Mouse (Mus musculus): ENCODE results near the gene Klhl12. TPM values are rescaled to one million over a fixed set of nuclear protein-coding genes. Genes with fewer than 3 reads are reported as not detected.
"Not testable (repeated sequence)": the region's sequence is repeated elsewhere in the genome, so short reads cannot be mapped to it uniquely, and the experiment has no call there.

The Klhl12 gene
- total and polyA plus RNA-seq, 2 experiments from 2014 or later = 26.4 to 35.3 TPM

- Histone ChIP-seq H3K36me3 (ENCODE audit: insufficient read depth, low read length) (peaks cover 54% of the 10 kb centered on the region), H3K4me3 (ENCODE audit: low read depth, low read length) (no peak overlapping the region), H3K27me3 (ENCODE audit: insufficient read depth, low read length) (no peaks in the 10 kb centered on the region), H3K4me1 (ENCODE audit: insufficient read depth, low read length) (0 out of 2 replicates have a peak, but pooled peaks cover 3% of the 10 kb centered on the region), H3K9me3 (ENCODE audit: low read length) (no peaks in the 10 kb centered on the region), H3K27ac (ENCODE audit: low read depth, low read length) (no peak overlapping the region), H3K4me2 (ENCODE audit: low read depth, low read length, poor library complexity, severe bottlenecking) (no peak overlapping the region), H3K9ac (replicated peaks; ENCODE audit: low read length, poor library complexity, severe bottlenecking) (no peak overlapping the region)
- 78% methylated on average over 10 of the region's 10 CpGs for WGBS
- DNase-seq (ENCODE audit: low spot score) (no peak), ATAC-seq (ENCODE audit: low FRiP score) (no peak)
- no peak for TF ChIP-seq CTCF (IDR thresholded peaks at IDR 0.05)
These were observed 31.4 kb upstream of the Klhl12 start for GRCm38 (mm10) chr1:134423911-134424310.

DNA sequence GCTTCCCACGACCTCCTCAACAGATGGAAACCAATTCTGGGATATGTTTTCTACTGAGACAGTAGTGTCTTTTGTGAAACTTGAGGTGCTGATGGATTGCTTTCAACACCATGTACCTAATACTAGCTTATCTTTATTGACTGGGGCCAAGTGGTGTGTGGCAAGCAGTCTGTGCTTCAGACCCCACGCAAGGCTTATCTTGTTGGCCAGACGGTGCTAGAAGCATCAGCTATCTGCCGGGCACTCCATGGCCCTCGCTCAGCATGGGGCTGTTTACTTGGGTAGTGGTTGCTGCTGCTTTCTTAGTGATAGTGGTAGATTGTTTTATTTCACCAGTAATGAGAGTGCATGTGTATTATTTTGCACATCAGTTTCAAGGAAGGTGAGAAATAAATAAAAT lies 29.0 kb upstream of the Klhl12 start:
- H3K4me2 ChIP-seq (ENCODE audit: low read depth, low read length, poor library complexity, severe bottlenecking) = no peak overlapping the region
- H3K9me3 ChIP-seq (ENCODE audit: low read length) = no peaks in the 10 kb centered on the region
- H3K27me3 ChIP-seq (ENCODE audit: insufficient read depth, low read length) = no peaks in the 10 kb centered on the region
- no peaks in the 10 kb centered on the region for H3K4me1 ChIP-seq (ENCODE audit: insufficient read depth, low read length)
- no peak overlapping the region for H3K9ac ChIP-seq (replicated peaks; ENCODE audit: low read length, poor library complexity, severe bottlenecking)
- WGBS = 90% methylated on average over 5 of the region's 5 CpGs
- H3K36me3 ChIP-seq (ENCODE audit: insufficient read depth, low read length) = peaks cover 70% of the 10 kb centered on the region
- DNase-seq (ENCODE audit: low spot score) (no peak), ATAC-seq (ENCODE audit: low FRiP score) (no peak)
- no peak for TF ChIP-seq CTCF (IDR thresholded peaks at IDR 0.05)
- no peak overlapping the region for H3K27ac ChIP-seq (ENCODE audit: low read depth, low read length)
- H3K4me3 ChIP-seq (ENCODE audit: low read depth, low read length) = no peak overlapping the region

DNA sequence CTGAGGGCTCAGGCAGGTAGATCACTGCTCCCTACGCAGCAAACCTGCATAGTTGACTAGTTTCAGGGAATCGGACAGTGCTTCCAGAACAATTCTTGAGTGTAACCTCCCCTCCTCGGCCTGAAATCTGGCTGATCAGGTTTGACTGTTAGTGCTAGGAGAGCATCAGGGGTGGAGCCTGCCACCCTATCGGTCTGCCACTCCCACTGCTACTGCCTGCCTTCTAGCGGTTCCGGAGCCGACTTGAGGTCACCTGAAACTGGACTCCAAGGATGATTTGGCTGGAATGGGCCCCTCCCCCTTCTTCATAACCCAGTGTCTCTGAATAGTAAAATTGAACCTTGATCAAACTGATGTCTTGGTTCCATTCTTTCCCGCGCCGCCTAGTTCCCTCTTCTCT lies 22.3 kb upstream of the Klhl12 start:
- H3K27ac ChIP-seq (ENCODE audit: low read depth, low read length) = no peak overlapping the region
- ATAC-seq (ENCODE audit: low FRiP score) = no peak
- peaks cover 37% of the 10 kb centered on the region for H3K36me3 ChIP-seq (ENCODE audit: insufficient read depth, low read length)
- H3K9me3 ChIP-seq (ENCODE audit: low read length) = no peaks in the 10 kb centered on the region
- H3K9ac ChIP-seq (replicated peaks; ENCODE audit: low read length, poor library complexity, severe bottlenecking) = no peak overlapping the region
- H3K4me1 ChIP-seq (ENCODE audit: insufficient read depth, low read length) = no peaks in the 10 kb centered on the region
- TF ChIP-seq CTCF (IDR thresholded peaks at IDR 0.05) = no peak
- DNase-seq (ENCODE audit: low spot score) = no peak
- no peak overlapping the region for H3K4me2 ChIP-seq (ENCODE audit: low read depth, low read length, poor library complexity, severe bottlenecking)
- H3K4me3 ChIP-seq (ENCODE audit: low read depth, low read length) = no peak overlapping the region
- 93% methylated on average over 10 of the region's 10 CpGs for WGBS
- H3K27me3 ChIP-seq (ENCODE audit: insufficient read depth, low read length) = no peaks in the 10 kb centered on the region

DNA sequence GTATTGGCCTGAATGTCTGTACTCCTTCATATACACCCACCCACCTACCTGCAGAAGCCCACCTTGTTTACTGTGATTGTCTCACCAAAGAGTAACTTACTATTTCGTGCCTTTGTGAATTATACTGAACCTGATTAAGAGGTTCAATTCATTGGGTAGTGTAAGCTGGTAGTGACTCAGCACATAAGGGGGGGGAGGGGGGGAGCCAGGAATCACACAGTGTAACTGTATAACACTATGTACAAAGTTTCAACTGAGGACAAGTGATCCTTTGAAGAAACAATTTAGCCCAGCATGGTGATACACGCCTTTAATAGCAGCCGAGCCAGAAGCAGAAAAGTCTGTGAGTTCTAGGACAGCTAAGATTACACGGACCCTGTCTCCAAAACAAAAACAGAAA lies 21.9 kb upstream of the Klhl12 start:
- TF ChIP-seq CTCF (IDR thresholded peaks at IDR 0.05) = no peak
- Histone ChIP-seq H3K36me3 (ENCODE audit: insufficient read depth, low read length) (peaks cover 33% of the 10 kb centered on the region), H3K9me3 (ENCODE audit: low read length) (no peaks in the 10 kb centered on the region), H3K4me2 (ENCODE audit: low read depth, low read length, poor library complexity, severe bottlenecking) (no peak overlapping the region), H3K4me1 (ENCODE audit: insufficient read depth, low read length) (no peaks in the 10 kb centered on the region), H3K9ac (replicated peaks; ENCODE audit: low read length, poor library complexity, severe bottlenecking) (no peak overlapping the region), H3K4me3 (ENCODE audit: low read depth, low read length) (no peak overlapping the region), H3K27ac (ENCODE audit: low read depth, low read length) (no peak overlapping the region), H3K27me3 (ENCODE audit: insufficient read depth, low read length) (no peaks in the 10 kb centered on the region)
- ATAC-seq (ENCODE audit: low FRiP score) (no peak), DNase-seq (ENCODE audit: low spot score) (no peak)
- 93% methylated on average over 4 of the region's 4 CpGs for WGBS

- Histone ChIP-seq H3K27ac (ENCODE audit: low read depth, low read length) (no peak overlapping the region), H3K27me3 (ENCODE audit: insufficient read depth, low read length) (no peaks in the 10 kb centered on the region), H3K4me1 (ENCODE audit: insufficient read depth, low read length) (no peaks in the 10 kb centered on the region), H3K4me3 (ENCODE audit: low read depth, low read length) (no peak overlapping the region), H3K36me3 (ENCODE audit: insufficient read depth, low read length) (peaks cover 19% of the 10 kb centered on the region), H3K9me3 (ENCODE audit: low read length) (no peaks in the 10 kb centered on the region), H3K4me2 (ENCODE audit: low read depth, low read length, poor library complexity, severe bottlenecking) (no peak overlapping the region), H3K9ac (replicated peaks; ENCODE audit: low read length, poor library complexity, severe bottlenecking) (no peak overlapping the region)
- peak; percentile 49 for TF ChIP-seq CTCF (IDR thresholded peaks at IDR 0.05)
- ATAC-seq (ENCODE audit: low FRiP score) (no peak), DNase-seq (ENCODE audit: low spot score) (peak; percentile 22)
- 32% methylated on average over 4 of the region's 4 CpGs for WGBS
These were observed 19.9 kb upstream of the Klhl12 start for GRCm38 (mm10) chr1:134435414-134435813.

GRCm38 (mm10) chr1:134440437-134440836 lies 14.9 kb upstream of the Klhl12 start:
- H3K27ac ChIP-seq (ENCODE audit: low read depth, low read length) = no peak overlapping the region
- DNase-seq (ENCODE audit: low spot score) = no peak
- no peak for TF ChIP-seq CTCF (IDR thresholded peaks at IDR 0.05)
- H3K4me2 ChIP-seq (ENCODE audit: low read depth, low read length, poor library complexity, severe bottlenecking) = no peak overlapping the region
- H3K4me1 ChIP-seq (ENCODE audit: insufficient read depth, low read length) = no peaks in the 10 kb centered on the region
- no peak overlapping the region for H3K4me3 ChIP-seq (ENCODE audit: low read depth, low read length)
- no peaks in the 10 kb centered on the region for H3K36me3 ChIP-seq (ENCODE audit: insufficient read depth, low read length)
- H3K9me3 ChIP-seq (ENCODE audit: low read length) = no peaks in the 10 kb centered on the region
- 91% methylated on average over 6 of the region's 6 CpGs for WGBS
- ATAC-seq (ENCODE audit: low FRiP score) = no peak
- H3K27me3 ChIP-seq (ENCODE audit: insufficient read depth, low read length) = no peaks in the 10 kb centered on the region
- H3K9ac ChIP-seq (replicated peaks; ENCODE audit: low read length, poor library complexity, severe bottlenecking) = no peak overlapping the region

DNA sequence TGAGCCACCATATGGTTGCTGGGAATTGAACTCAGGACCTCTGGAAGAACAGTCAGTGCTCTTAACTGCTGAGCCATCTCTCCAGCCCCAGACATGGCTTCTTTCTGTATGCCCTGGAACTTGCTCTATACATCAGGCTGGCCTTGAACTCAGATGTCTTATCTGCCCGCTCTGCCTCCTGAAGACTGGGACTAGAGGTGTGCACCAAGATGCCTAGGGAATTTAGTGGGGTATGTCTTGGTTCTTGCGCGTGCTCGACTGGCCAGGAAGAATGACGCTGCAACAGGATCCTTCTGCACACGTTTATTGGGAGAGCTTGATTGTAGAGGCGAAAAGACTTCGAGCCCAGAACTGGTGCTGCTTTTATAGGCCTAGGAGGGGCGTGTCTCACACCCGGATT lies 13.6 kb upstream of the Klhl12 start:
- not testable (repeated sequence) for H3K4me2 ChIP-seq (ENCODE audit: low read depth, low read length, poor library complexity, severe bottlenecking); H3K4me1 ChIP-seq (ENCODE audit: insufficient read depth, low read length); H3K9ac ChIP-seq (replicated peaks; ENCODE audit: low read length, poor library complexity, severe bottlenecking); H3K36me3 ChIP-seq (ENCODE audit: insufficient read depth, low read length); H3K9me3 ChIP-seq (ENCODE audit: low read length); ATAC-seq (ENCODE audit: low FRiP score); DNase-seq (ENCODE audit: low spot score); H3K27ac ChIP-seq (ENCODE audit: low read depth, low read length); H3K4me3 ChIP-seq (ENCODE audit: low read depth, low read length); H3K27me3 ChIP-seq (ENCODE audit: insufficient read depth, low read length)
- 92% methylated on average over 6 of the region's 10 CpGs for WGBS

Data from midbrain, postnatal 0 days (tissue).